Mouse (Mus musculus): ENCODE data around the gene Sympk. TPM values are rescaled to one million over a fixed set of nuclear protein-coding genes. Genes with fewer than 3 reads are reported as not detected.

Sympk gene
- polyA plus RNA-seq, 2 experiments = 10.7 to 27.3 TPM

DNA sequence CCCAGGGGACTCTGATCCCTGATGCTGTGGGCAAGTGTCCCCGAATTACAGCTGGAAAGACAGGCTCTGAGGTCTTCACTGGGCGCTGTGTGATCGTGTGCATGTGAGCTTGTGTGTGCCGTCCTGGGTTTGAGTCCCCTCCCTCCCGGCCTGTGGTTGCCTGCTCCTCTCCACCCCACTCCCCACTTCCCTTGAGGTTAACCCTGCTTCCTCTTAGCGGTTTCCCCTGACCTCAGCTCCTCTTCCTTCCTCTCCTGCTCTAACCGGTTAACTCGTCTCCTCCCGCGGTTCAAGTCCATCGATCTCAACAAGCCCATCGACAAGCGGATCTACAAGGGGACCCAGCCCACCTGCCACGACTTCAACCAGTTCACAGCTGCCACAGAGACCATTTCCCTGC lies 53.6 kb downstream of the Sympk start:
- H3K36me3 ChIP-seq (replicated peaks; ENCODE audit: control insufficient read depth, insufficient read depth, low read depth) = peaks cover 14% of the 10 kb centered on the region; the same call in 1 of the 2 replicates
- DNase-seq (ENCODE audit: low read depth in 3 of 3, low spot score in 3 of 3) (no peak), ATAC-seq (ENCODE audit: insufficient read depth) (no peak)
- WGBS (ENCODE audit: insufficient replicate concordance) = 14% methylated on average over 14 of the region's 14 CpGs
- no peak overlapping the region for H3K9ac ChIP-seq (replicated peaks)
- peaks cover 2% of the 10 kb centered on the region; the same call in 1 of the 2 replicates for H3K27me3 ChIP-seq (ENCODE audit: control insufficient read depth, insufficient read depth, low read length)
- TF ChIP-seq CTCF (IDR thresholded peaks at IDR 0.05; ENCODE audit: low read depth) = no peak
- no peak for TF ChIP-seq EP300 (IDR thresholded peaks at IDR 0.05; ENCODE audit: low read depth)
- no peak overlapping the region for H3K4me3 ChIP-seq (ENCODE audit: insufficient read depth in 1 of 2, low read depth in 2 of 2, low read length in 2 of 2)
- peak overlapping the region; percentile 95 for H3K4me2 ChIP-seq (ENCODE audit: low read depth)
- peaks cover 8 to 20% of the 10 kb centered on the region in 2 experiments for H3K4me1 ChIP-seq (replicated peaks; ENCODE audit: control insufficient read depth in 2 of 2, insufficient read depth in 2 of 2, low read length in 1 of 2)
- H3K27ac ChIP-seq = no peak overlapping the region
- no peaks in the 10 kb centered on the region for H3K9me3 ChIP-seq (ENCODE audit: control insufficient read depth, low read length)

DNA sequence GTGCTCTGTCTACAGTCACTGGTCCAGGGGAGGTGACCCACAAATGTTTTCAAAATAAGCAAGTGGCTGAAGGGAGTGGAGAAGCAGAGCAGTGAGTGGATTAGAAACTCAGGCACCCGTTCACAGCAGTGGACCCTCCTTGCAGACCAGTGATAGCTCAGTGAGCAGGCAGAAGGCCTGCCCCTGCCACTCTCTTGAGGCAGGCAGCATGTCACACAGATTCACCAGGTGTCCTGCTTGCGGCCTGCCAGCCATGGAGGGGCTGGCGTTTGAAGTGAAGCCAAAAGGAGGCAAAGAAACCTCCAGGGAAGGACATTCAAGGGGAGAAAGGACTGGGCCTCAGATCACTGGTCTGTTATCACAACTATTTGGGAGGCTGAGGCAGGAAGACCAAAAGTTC lies 54.6 kb downstream of the Sympk start:
- 64% methylated on average over 3 of the region's 3 CpGs for WGBS (ENCODE audit: insufficient replicate concordance)
- Histone ChIP-seq H3K27ac (no peak overlapping the region), H3K27me3 (ENCODE audit: control insufficient read depth, insufficient read depth, low read length) (peaks cover 2% of the 10 kb centered on the region; the same call in 1 of the 2 replicates), H3K9ac (replicated peaks) (no peak overlapping the region), H3K4me1 (replicated peaks; ENCODE audit: control insufficient read depth in 2 of 2, insufficient read depth in 2 of 2, low read length in 1 of 2) (peaks cover 8 to 21% of the 10 kb centered on the region in 2 experiments), H3K4me2 (ENCODE audit: low read depth) (no peak overlapping the region), H3K36me3 (replicated peaks; ENCODE audit: control insufficient read depth, insufficient read depth, low read depth) (peaks cover 14% of the 10 kb centered on the region; the same call in 1 of the 2 replicates), H3K9me3 (ENCODE audit: control insufficient read depth, low read length) (no peaks in the 10 kb centered on the region), H3K4me3 (ENCODE audit: insufficient read depth in 1 of 2, low read depth in 2 of 2, low read length in 2 of 2) (no peak overlapping the region)
- TF ChIP-seq CTCF (IDR thresholded peaks at IDR 0.05; ENCODE audit: low read depth) (no peak), EP300 (IDR thresholded peaks at IDR 0.05; ENCODE audit: low read depth) (no peak)
- ATAC-seq (ENCODE audit: insufficient read depth) (no peak), DNase-seq (ENCODE audit: low read depth in 3 of 3, low spot score in 3 of 3) (no peak)

DNA sequence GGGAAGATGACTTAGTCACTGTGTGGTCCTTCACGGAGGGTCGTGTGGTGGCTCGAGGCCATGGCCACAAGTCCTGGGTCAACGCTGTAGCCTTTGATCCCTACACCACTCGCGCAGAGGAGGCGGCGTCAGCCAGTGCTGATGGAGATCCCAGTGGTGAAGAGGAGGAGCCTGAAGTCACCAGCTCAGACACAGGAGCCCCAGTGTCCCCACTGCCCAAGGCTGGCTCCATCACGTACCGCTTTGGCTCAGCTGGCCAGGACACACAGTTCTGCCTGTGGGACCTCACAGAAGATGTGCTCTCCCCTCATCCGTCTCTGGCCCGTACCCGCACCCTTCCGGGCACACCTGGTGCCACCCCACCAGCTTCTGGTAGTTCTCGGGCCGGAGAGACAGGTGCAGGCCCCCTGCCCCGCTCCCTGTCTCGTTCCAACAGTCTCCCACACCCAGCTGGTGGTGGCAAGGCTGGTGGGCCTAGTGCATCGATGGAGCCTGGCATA lies 56.3 kb downstream of the Sympk start:
- Histone ChIP-seq H3K9me3 (ENCODE audit: control insufficient read depth, low read length) (no peaks in the 10 kb centered on the region), H3K27ac (no peak overlapping the region), H3K27me3 (ENCODE audit: control insufficient read depth, insufficient read depth, low read length) (no peaks in the 10 kb centered on the region; the same call in 1 of the 2 replicates), H3K36me3 (replicated peaks; ENCODE audit: control insufficient read depth, insufficient read depth, low read depth) (peaks cover 14% of the 10 kb centered on the region; the same call in 1 of the 2 replicates), H3K4me2 (ENCODE audit: low read depth) (no peak overlapping the region), H3K4me1 (replicated peaks; ENCODE audit: control insufficient read depth in 2 of 2, insufficient read depth in 2 of 2, low read length in 1 of 2) (peaks cover 6 to 18% of the 10 kb centered on the region in 2 experiments), H3K9ac (replicated peaks) (no peak overlapping the region), H3K4me3 (ENCODE audit: insufficient read depth in 1 of 2, low read depth in 2 of 2, low read length in 2 of 2) (no peak overlapping the region)
- ATAC-seq (ENCODE audit: insufficient read depth) (no peak), DNase-seq (ENCODE audit: low read depth in 3 of 3, low spot score in 3 of 3) (no peak)
- TF ChIP-seq EP300 (IDR thresholded peaks at IDR 0.05; ENCODE audit: low read depth) = no peak
- no peak for TF ChIP-seq CTCF (IDR thresholded peaks at IDR 0.05; ENCODE audit: low read depth)
- WGBS (ENCODE audit: insufficient replicate concordance) = 83% methylated on average over 19 of the region's 19 CpGs

DNA sequence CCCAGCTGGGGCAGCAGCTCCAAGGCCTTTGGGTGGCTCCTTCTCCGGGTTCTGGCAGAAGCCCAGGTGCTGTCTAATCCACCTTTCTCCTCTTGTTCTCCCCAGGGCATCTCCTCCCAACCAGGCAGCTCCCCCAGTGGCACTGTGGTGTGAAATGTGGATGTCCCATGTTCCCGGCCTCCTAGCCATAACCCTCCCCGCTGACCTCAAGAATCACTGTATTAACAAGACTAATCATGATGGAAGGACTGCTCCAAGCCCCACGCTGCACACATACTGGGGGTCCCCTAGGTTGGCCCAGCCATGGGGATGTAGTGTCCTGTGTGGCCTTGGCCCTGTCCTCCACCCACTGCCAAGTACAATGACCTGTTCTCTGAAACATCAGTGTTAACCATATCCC lies 58.0 kb downstream of the Sympk start:
- ATAC-seq (ENCODE audit: insufficient read depth) (no peak), DNase-seq (ENCODE audit: low read depth in 3 of 3, low spot score in 3 of 3) (no peak)
- H3K4me2 ChIP-seq (ENCODE audit: low read depth) = no peak overlapping the region
- H3K4me3 ChIP-seq (ENCODE audit: insufficient read depth in 1 of 2, low read depth in 2 of 2, low read length in 2 of 2) = no peak overlapping the region
- 72% methylated on average over 4 of the region's 4 CpGs for WGBS (ENCODE audit: insufficient replicate concordance)
- peaks cover 6% of the 10 kb centered on the region for H3K27me3 ChIP-seq (ENCODE audit: control insufficient read depth, insufficient read depth, low read length)
- peaks cover 13 to 19% of the 10 kb centered on the region in 2 experiments for H3K4me1 ChIP-seq (replicated peaks; ENCODE audit: control insufficient read depth in 2 of 2, insufficient read depth in 2 of 2, low read length in 1 of 2)
- no peak overlapping the region for H3K27ac ChIP-seq
- no peak overlapping the region for H3K9ac ChIP-seq (replicated peaks)
- TF ChIP-seq EP300 (IDR thresholded peaks at IDR 0.05; ENCODE audit: low read depth) = no peak
- TF ChIP-seq CTCF (IDR thresholded peaks at IDR 0.05; ENCODE audit: low read depth) = no peak
- H3K36me3 ChIP-seq (replicated peaks; ENCODE audit: control insufficient read depth, insufficient read depth, low read depth) = peaks cover 14% of the 10 kb centered on the region; the same call in 1 of the 2 replicates
- no peaks in the 10 kb centered on the region for H3K9me3 ChIP-seq (ENCODE audit: control insufficient read depth, low read length)

DNA sequence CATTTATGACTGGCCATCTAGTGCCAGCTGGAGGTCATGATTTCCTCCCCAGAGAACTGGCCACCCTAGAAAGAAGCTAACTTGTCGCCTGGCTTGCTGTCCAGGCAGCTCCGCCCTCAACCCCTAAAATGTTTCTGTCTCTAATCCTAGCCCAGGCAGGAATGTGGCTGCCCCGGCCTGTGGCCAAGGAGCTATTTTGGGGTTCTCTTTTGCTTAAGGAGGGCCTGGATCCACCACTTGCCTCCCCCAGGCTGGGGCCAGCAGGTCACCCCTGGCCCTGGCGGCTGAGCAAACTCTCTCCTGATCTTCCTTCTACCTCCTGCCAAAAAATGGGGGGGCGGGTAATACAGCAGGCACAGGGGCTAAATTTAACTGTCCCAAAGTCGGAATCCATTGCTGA lies 58.9 kb downstream of the Sympk start:
- Histone ChIP-seq H3K4me3 (ENCODE audit: insufficient read depth in 1 of 2, low read depth in 2 of 2, low read length in 2 of 2) (no peak overlapping the region), H3K9me3 (ENCODE audit: control insufficient read depth, low read length) (no peaks in the 10 kb centered on the region), H3K4me2 (ENCODE audit: low read depth) (no peak overlapping the region), H3K4me1 (replicated peaks; ENCODE audit: control insufficient read depth in 2 of 2, insufficient read depth in 2 of 2, low read length in 1 of 2) (peaks cover 11 to 12% of the 10 kb centered on the region in 2 experiments), H3K27ac (no peak overlapping the region), H3K27me3 (ENCODE audit: control insufficient read depth, insufficient read depth, low read length) (peaks cover 9% of the 10 kb centered on the region), H3K36me3 (replicated peaks; ENCODE audit: control insufficient read depth, insufficient read depth, low read depth) (peaks cover 14% of the 10 kb centered on the region; the same call in 1 of the 2 replicates), H3K9ac (replicated peaks) (no peak overlapping the region)
- DNase-seq (ENCODE audit: low read depth in 3 of 3, low spot score in 3 of 3) = no peak
- no peak for TF ChIP-seq EP300 (IDR thresholded peaks at IDR 0.05; ENCODE audit: low read depth)
- no peak for TF ChIP-seq CTCF (IDR thresholded peaks at IDR 0.05; ENCODE audit: low read depth)
- 57% methylated on average over 6 of the region's 6 CpGs for WGBS (ENCODE audit: insufficient replicate concordance)
- ATAC-seq (ENCODE audit: insufficient read depth) = no peak
